Mouse (Mus musculus): ENCODE results near the gene Slc6a11. TPM values are rescaled to one million over a fixed set of nuclear protein-coding genes. Genes with fewer than 3 reads are reported as not detected.

The Slc6a11 gene
- total RNA-seq, 2 experiments from 2014 or later = 0.05 TPM; not detected in 1

Other genes with a start within 250 kb of the Slc6a11 start
- gene Atp2b2, start 88.6 kb upstream of the Slc6a11 start, total RNA-seq (2021) = under 1 TPM; 0.24 to 0.33 TPM
- under 1 TPM; 0.05 to 0.32 TPM for gene Slc6a1, start 151.4 kb downstream of the Slc6a11 start, total RNA-seq (2021)

All from gastrocnemius, postnatal 25 days (tissue).